Mouse (Mus musculus) midbrain, embryonic 12.5 days (tissue): ENCODE data around the gene Dppa3. TPM values are rescaled to one million over a fixed set of nuclear protein-coding genes. Genes with fewer than 3 reads are reported as not detected.
A peak's percentile ranks its signal among the peaks of the same experiment; 100 is the strongest.

Experiments
- ATAC-seq: fragments of 200-750 bp; cut with Nextera tagmentation; 2 replicates; pipeline ENCODE4 v1.8.0; 2017; ENCODE audit warnings: low read depth, moderate TSS enrichment, moderate library complexity; ENCODE audit not compliant: low FRiP score
- H3K27ac ChIP-seq: fragments of 300-500 bp; sonication (generic); replicated peaks from 2 replicates; pipeline ENCODE4 v1.5.1; 2016; ENCODE audit warnings: mild to moderate bottlenecking
- H3K27me3 ChIP-seq: fragments of 300-500 bp; sonication (generic); 2 replicates; pipeline ENCODE4 v1.6.1; 2016; ENCODE audit warnings: mild to moderate bottlenecking
- H3K36me3 ChIP-seq: fragments of 300-500 bp; sonication (generic); 2 replicates; pipeline ENCODE4 v1.6.1; 2016
- H3K4me1 ChIP-seq: fragments of 300-500 bp; sonication (generic); 2 replicates; pipeline ENCODE4 v1.6.1; 2016
- H3K4me2 ChIP-seq: fragments of 300-500 bp; sonication (generic); replicated peaks from 2 replicates; pipeline ENCODE4 v1.6.1; 2016; ENCODE audit warnings: mild to moderate bottlenecking, moderate library complexity
- H3K4me3 ChIP-seq: fragments of 300-500 bp; sonication (generic); 2 replicates; pipeline ENCODE4 v1.5.1; 2016; ENCODE audit warnings: mild to moderate bottlenecking
- H3K9ac ChIP-seq: fragments of 300-500 bp; sonication (generic); replicated peaks from 2 replicates; pipeline ENCODE4 v1.6.1; 2016; ENCODE audit warnings: mild to moderate bottlenecking, moderate library complexity
- H3K9me3 ChIP-seq: fragments of 300-500 bp; sonication (generic); 2 replicates; pipeline ENCODE4 v1.6.1; 2016; ENCODE audit warnings: mild to moderate bottlenecking
- WGBS: fragments of 180-500 bp; shearing (Covaris S2); methylation state at CpG from one replicate; pipeline ENCODE4 v1.1.7; 2016; 5-methylcytosine and 5-hydroxymethylcytosine counted together
- polyA plus RNA-seq: library from polyadenylated mRNA; unstranded; fragments of >200 nt; fragmentation: Nextera tagmentation; extraction: Ambion mirVana; gene quantifications from 2 replicates; pipeline ENCODE4 v1.2.1, GENCODE M21; 2016

The Dppa3 gene
- polyA plus RNA-seq, 1 experiment from 2014 or later = not detected

DNA sequence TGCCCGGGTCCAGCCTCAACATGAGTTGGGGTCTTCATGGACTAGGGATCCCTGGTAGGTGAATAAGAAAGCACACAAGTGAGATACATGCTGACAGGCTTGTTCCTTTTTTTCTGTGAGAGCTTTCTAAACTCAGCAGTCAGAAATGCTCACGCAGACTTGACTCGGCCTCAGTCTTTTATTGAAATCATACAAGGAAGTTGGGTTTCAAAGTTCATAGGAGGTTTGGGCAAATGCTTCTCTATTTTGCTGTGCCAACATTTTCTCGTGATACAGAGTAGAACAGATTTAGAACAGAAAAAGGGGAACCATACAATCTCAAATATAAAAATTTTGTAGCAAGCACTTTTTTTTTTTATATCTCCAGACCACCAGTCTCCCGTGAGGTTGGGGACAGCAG is 31.4 kb downstream of the Dppa3 start:
- Histone ChIP-seq H3K9me3 (no peaks in the 10 kb centered on the region), H3K9ac (no peak overlapping the region), H3K4me1 (peaks cover 6% of the 10 kb centered on the region), H3K27me3 (peaks cover 9% of the 10 kb centered on the region), H3K4me3 (no peak overlapping the region), H3K36me3 (no peaks in the 10 kb centered on the region), H3K27ac (no peak overlapping the region), H3K4me2 (no peak overlapping the region)
- WGBS = 93% methylated on average over 5 of the region's 5 CpGs
- ATAC-seq = no peak

DNA sequence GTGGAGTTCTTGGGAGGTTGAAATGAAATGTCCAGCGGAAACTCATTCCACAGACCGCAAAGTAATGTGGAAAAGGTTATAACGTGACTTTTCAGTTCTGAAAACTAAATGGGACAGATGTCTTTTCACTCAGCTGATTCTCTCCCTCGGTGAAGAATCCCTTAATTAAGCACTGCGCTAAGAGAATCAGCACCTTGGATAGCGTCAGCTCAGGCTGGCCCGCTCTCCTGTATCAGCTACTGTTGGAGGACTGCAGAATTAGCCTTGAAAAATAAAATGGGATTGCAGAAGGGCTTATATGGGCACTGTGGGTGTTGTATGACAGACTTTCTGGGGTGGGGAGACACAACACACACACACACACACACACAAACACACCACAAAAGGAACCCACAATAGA is 33.4 kb downstream of the Dppa3 start:
- WGBS = 18% methylated on average over 7 of the region's 7 CpGs

DNA sequence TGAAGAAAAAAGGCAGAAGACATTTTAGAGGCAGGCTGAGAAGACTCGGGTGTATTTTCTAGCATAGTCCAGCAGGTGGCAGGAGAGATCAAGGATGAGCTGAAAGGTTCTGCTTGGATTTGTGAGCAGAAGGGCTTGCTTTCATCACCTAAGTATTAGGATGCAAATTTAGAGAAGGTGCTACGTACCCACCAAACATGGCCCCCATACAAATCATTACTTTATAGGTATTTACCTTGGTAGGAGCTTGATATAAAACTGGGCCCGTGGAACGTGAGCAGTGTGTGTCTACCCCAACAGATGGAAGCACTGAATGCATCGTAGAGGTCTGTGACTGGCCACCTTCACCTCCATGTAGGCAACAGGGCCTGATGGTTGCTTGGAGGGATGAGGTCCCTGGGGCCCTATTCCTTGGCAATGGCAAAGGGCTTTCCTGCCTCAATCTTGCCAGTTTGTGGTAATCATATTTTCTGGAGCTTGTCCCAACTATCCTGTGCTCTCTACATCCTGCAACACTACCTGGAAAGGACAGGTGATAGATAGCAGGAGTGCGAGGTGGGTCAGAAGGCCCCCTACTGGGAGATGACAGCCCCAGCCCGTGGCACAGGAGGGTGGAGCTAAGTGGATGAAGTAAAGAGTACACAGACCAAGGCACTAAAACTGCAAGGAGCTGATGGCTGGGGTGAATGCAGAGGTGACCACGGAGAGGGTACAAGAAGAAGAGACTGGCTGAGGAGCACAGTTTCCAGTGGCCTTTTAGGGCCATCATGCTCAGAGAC is 34.6 kb downstream of the Dppa3 start:
- Histone ChIP-seq H3K36me3 (no peaks in the 10 kb centered on the region), H3K4me2 (no peak overlapping the region), H3K4me3 (no peak overlapping the region), H3K9ac (no peak overlapping the region), H3K9me3 (no peaks in the 10 kb centered on the region), H3K27ac (no peak overlapping the region), H3K27me3 (peaks cover 24% of the 10 kb centered on the region), H3K4me1 (peaks cover 8% of the 10 kb centered on the region; the same call in 1 of the 2 replicates)
- WGBS = 48% methylated on average over 8 of the region's 8 CpGs
- peak; percentile 38; the same call in 1 of the 2 replicates for ATAC-seq

More for the DNA sequence above, 33.4 kb downstream of the Dppa3 start:
- no peak overlapping the region for H3K4me2 ChIP-seq
- H3K9me3 ChIP-seq = no peaks in the 10 kb centered on the region
- no peaks in the 10 kb centered on the region for H3K36me3 ChIP-seq
- H3K27me3 ChIP-seq = peaks cover 21% of the 10 kb centered on the region
- no peak overlapping the region for H3K27ac ChIP-seq
- no peak for ATAC-seq
- no peak overlapping the region for H3K4me3 ChIP-seq
- H3K9ac ChIP-seq = no peak overlapping the region
- H3K4me1 ChIP-seq = peaks cover 14% of the 10 kb centered on the region

DNA sequence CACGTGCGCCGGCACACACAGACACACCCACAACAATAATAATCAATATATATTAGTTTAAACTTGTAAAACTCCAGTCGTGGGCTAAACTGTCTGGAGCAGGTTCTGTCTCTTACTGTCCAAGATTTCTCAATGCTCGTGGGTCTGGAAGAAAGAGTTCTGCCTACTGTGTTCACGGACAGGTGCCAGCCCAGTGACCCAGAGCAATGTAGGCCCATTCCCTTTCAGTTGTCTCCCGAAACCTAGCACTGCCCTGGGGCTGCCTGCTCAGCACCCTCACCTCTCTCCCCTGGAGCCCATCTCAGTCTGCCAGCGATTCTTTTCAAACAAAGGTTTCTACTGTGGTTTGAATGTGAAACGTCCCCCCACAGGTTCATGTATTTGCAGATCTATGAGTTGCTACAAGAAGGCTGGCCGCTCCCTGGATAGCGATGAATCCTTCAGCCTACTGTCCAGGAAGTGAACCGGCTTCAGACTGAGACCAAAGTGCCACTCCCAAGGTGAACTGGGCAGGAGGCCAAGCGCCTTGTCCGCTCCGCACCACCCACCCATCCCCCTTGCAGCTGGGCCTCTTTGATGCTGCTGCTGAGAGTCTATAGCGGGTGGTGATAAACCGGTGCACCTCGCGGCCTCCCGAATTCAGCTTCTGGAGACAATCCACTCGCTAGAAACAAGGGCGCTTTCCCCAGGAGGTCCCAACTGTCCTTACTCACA is 36.5 kb downstream of the Dppa3 start:
- Histone ChIP-seq H3K4me3 (no peak overlapping the region), H3K36me3 (no peaks in the 10 kb centered on the region), H3K27ac (no peak overlapping the region), H3K9me3 (no peaks in the 10 kb centered on the region), H3K27me3 (peaks cover 24% of the 10 kb centered on the region), H3K9ac (no peak overlapping the region), H3K4me1 (peaks cover 8% of the 10 kb centered on the region; the same call in 1 of the 2 replicates), H3K4me2 (no peak overlapping the region)
- no peak; the same call in 1 of the 2 replicates for ATAC-seq
- 35% methylated on average over 22 of the region's 22 CpGs for WGBS

DNA sequence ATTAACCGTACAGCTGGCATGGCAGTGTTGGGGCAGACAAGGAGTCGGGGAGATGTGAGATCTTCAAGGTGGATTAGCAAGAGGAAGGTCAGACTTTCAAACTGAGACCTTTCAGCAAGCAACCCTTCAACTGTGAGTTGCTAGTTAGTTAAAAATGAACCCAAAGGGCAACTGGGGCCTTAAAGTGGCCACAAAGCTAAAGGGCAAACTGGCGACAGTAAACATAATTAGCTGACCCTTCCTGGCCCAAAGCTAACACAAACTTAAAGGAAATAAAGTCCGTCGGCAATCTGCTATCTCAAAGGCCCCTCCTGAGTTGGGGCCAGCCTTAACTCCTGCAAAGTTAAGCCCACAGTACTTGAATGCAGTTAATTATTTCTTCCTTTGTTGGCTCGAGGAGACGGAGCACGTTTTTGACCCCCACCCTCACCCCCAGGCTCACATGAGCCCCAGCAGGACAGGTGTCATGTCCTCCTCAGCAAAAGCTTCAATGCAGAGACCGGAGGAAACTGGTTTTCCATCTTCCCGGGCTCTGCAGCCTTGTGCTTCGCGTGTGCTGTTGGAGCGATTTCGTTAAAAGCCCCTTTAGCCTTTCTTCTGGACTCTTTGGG is 37.5 kb downstream of the Dppa3 start:
- Histone ChIP-seq H3K27me3 (peaks cover 24% of the 10 kb centered on the region), H3K4me2 (no peak overlapping the region), H3K4me3 (no peak overlapping the region), H3K4me1 (peaks cover 8% of the 10 kb centered on the region; the same call in 1 of the 2 replicates), H3K9ac (no peak overlapping the region), H3K9me3 (no peaks in the 10 kb centered on the region), H3K27ac (no peak overlapping the region), H3K36me3 (no peaks in the 10 kb centered on the region)
- ATAC-seq = no peak
- WGBS = 36% methylated on average over 14 of the region's 14 CpGs

DNA sequence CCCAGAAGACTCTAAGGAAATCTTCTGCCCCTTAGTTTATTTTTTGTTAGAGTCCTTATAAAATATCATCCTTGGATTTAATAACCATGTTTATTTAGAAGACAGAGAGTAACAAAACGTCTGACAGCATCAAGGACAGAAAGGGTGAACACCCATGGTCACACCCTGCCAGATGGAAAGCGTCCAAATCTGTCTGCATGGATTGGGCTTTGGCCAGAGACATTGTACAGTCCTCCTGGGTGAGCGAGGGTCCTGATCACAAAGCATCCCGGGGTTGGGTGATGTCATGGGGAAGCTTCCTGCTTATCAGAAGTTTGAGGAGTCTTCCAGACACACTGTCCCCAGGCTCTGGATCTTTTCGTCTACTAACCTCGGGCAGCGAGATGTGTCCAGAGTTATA is 39.7 kb downstream of the Dppa3 start:
- 88% methylated on average over 7 of the region's 7 CpGs for WGBS
- H3K4me1 ChIP-seq = peaks cover 8% of the 10 kb centered on the region; the same call in 1 of the 2 replicates
- no peak for ATAC-seq

DNA sequence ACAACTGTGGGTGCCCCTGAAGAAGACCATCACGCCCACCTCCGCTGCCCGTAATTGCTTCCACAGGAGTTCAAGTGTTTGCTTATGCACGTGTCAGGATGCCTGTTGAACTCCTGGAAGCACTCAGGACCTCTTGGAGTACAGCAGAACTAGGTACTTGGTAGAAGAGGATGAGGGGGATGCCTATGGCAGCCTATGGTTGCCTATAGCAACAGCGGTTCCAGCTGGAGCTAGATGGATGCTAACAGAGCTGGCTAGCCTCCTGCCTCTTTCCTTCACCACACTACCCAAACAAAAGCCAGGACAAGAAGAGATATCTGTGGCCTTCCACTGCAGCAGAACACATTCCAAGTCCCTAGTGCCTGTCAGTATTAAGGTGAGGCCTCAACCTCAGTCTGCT is 41.5 kb downstream of the Dppa3 start:
- Histone ChIP-seq H3K4me2 (no peak overlapping the region), H3K36me3 (no peaks in the 10 kb centered on the region), H3K27me3 (peaks cover 14% of the 10 kb centered on the region), H3K9me3 (no peaks in the 10 kb centered on the region), H3K9ac (no peak overlapping the region), H3K4me3 (no peak overlapping the region), H3K4me1 (peaks cover 7% of the 10 kb centered on the region; the same call in 1 of the 2 replicates), H3K27ac (no peak overlapping the region)
- 63% methylated on average over 5 of the region's 5 CpGs for WGBS
- ATAC-seq = no peak

More for the DNA sequence above, 39.7 kb downstream of the Dppa3 start:
- H3K36me3 ChIP-seq = no peaks in the 10 kb centered on the region
- no peak overlapping the region for H3K9ac ChIP-seq
- no peak overlapping the region for H3K27ac ChIP-seq
- no peaks in the 10 kb centered on the region for H3K9me3 ChIP-seq
- H3K4me3 ChIP-seq = no peak overlapping the region
- peaks cover 24% of the 10 kb centered on the region for H3K27me3 ChIP-seq
- no peak overlapping the region for H3K4me2 ChIP-seq

DNA sequence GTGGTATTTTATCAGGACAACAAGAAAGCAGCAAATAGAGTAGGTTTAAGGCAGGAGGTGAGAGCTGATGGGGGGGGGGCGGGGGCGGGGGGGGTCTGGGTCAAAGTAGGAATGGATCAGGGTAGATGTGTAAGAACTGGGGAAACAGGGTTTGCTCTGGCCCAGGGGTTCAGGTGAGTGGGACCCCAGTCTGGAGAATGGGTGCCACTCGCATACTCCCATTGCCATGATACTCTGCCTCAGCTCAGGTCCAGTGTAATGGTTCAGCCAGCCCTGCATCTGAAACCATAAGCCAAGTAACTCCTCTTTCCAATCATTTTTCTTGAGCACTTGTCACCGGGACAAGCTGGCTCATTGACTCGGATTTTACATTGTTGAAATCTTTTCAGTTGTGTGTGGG is 42.6 kb downstream of the Dppa3 start:
- Histone ChIP-seq H3K9ac (no peak overlapping the region), H3K27me3 (peaks cover 6% of the 10 kb centered on the region; the same call in 1 of the 2 replicates), H3K36me3 (no peaks in the 10 kb centered on the region), H3K4me2 (no peak overlapping the region), H3K9me3 (no peaks in the 10 kb centered on the region), H3K4me3 (no peak overlapping the region), H3K27ac (no peak overlapping the region), H3K4me1 (no peaks in the 10 kb centered on the region)
- ATAC-seq = 0 out of 2 replicates have a peak, but pooled peaks have one; percentile 35
- 68% methylated on average over 5 of the region's 5 CpGs for WGBS

DNA sequence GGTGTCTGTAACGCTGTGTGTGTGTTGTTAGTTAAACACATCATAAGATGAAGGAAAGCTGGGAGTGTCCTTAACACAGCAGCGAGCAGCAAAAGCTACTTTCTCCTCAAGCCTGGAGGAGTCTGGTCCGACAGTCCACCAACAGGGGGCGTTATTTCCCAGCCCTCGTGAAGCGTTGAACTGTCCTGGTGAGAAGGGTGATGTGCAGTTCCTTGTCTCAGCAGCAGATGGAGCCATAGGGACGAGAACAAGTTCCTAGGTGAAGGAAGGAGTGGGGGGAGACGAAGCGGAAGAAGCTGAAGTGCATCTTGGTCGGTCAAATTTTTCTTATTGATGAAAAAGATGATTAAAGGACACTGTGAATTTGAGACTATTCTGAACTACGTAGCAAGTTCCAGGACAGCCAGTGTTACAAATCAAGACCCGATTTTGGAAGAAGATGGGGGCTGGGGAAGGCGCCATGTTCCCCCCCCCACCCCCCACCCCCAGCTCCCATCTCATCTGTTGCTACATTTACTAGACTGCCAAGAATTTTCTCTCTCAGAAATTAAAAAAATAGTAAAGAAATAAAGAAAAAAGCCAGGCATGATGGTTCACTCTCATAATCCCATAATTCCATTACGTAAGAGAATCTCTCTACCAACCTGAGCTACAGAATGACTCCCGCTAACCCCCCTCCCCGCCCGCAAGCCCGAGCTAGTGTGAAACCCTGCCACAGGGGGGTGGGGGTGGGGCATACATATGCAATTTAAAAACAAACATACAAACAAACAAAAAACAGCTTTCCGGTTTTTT is 43.4 kb downstream of the Dppa3 start:
- Histone ChIP-seq H3K4me2 (peak overlapping the region; percentile 62), H3K4me1 (no peaks in the 10 kb centered on the region), H3K4me3 (peak overlapping the region; percentile 46), H3K36me3 (no peaks in the 10 kb centered on the region), H3K27ac (no peak overlapping the region), H3K9ac (no peak overlapping the region; the same call in 1 of the 2 replicates), H3K9me3 (no peaks in the 10 kb centered on the region), H3K27me3 (peaks cover 2% of the 10 kb centered on the region; the same call in 1 of the 2 replicates)
- peak; percentile 87 for ATAC-seq
- 5% methylated on average over 19 of the region's 19 CpGs for WGBS

DNA sequence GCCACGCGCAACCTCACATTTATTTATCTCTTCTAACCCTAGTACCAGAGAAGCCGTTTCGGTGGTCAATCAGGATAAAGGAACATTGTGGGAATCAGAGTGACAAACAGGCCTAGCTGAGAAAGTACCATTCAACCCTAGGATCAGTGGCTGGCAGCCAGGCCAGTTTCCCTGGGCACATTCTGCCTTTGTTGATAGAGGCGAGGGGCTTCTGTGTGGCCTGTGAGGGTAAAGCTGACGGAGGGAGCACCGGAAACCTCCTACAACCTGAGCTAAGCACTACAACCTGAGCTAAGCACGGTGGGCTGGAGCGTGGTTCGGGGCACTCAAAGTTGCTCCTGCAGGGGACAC is 44.0 kb downstream of the Dppa3 start:
- Histone ChIP-seq H3K4me1 (no peaks in the 10 kb centered on the region), H3K27ac (no peak overlapping the region), H3K9ac (no peak overlapping the region; the same call in 1 of the 2 replicates), H3K4me2 (peak overlapping the region; percentile 62), H3K9me3 (no peaks in the 10 kb centered on the region), H3K4me3 (peak overlapping the region; percentile 46), H3K27me3 (no peaks in the 10 kb centered on the region), H3K36me3 (no peaks in the 10 kb centered on the region)
- peak; percentile 7 for ATAC-seq
- WGBS = 28% methylated on average over 10 of the region's 10 CpGs

DNA sequence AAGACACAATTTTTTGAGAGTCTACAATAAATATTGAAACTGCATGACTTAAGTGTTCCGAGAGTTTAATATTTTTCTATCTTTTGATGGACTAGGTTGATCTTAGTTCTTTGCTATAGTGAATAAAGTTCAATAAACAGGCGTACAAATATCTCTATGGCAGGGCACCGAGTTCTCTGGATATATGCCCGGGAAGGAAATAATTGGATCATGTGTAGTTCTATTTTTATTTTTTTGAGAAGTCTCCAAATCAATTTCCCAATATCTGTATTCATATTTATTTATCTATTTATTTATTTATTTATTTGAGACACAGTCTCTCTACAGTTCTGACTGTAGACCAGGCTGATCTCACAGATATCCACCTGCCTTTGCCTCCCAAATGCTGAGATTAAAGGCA is 44.6 kb downstream of the Dppa3 start:
- Histone ChIP-seq H3K4me2 (no peak overlapping the region), H3K9me3 (no peaks in the 10 kb centered on the region), H3K4me1 (no peaks in the 10 kb centered on the region), H3K9ac (no peak overlapping the region), H3K27me3 (no peaks in the 10 kb centered on the region), H3K27ac (no peak overlapping the region), H3K4me3 (no peak overlapping the region), H3K36me3 (no peaks in the 10 kb centered on the region)
- no peak for ATAC-seq
- 93% methylated on average over 4 of the region's 4 CpGs for WGBS
